Mouse (Mus musculus) brown adipose tissue, adult 24 weeks (tissue): Measurements from ENCODE around the gene Prox2. TPM values are rescaled to one million over a fixed set of nuclear protein-coding genes. Genes with fewer than 3 reads are reported as not detected.
A peak's percentile ranks its signal among the peaks of the same experiment; 100 is the strongest.
"Not testable (repeated sequence)": the region's sequence is repeated elsewhere in the genome, so short reads cannot be mapped to it uniquely, and the experiment has no call there.

Experiments
- H3K27ac ChIP-seq: fragments of 200-500 bp; replicated peaks from 2 replicates; pipeline ENCODE4 v1.5.1; 2012; ENCODE audit warnings: low read depth, mild to moderate bottlenecking, low read length
- H3K4me1 ChIP-seq: fragments of 200-500 bp; 2 replicates; pipeline ENCODE4 v1.6.1; 2012; ENCODE audit warnings: low read length, mixed read lengths; ENCODE audit not compliant: control insufficient read depth, insufficient read depth, insufficient read length
- H3K4me3 ChIP-seq: fragments of 200-500 bp; 2 replicates; pipeline ENCODE4 v1.5.1; 2012; ENCODE audit warnings: low read depth, mild to moderate bottlenecking, low read length, moderate library complexity; ENCODE audit not compliant: insufficient read depth
- polyA plus RNA-seq: library from polyadenylated mRNA; stranded (reverse); fragments of >200 nt; gene quantifications from 2 replicates; pipeline ENCODE4 v1.2.4, GENCODE M21; 2012; ENCODE audit not compliant: missing spikeins, insufficient read depth, insufficient read length

Prox2 gene
- 1.6 and 8.0 TPM in 2 replicates for polyA plus RNA-seq

DNA sequence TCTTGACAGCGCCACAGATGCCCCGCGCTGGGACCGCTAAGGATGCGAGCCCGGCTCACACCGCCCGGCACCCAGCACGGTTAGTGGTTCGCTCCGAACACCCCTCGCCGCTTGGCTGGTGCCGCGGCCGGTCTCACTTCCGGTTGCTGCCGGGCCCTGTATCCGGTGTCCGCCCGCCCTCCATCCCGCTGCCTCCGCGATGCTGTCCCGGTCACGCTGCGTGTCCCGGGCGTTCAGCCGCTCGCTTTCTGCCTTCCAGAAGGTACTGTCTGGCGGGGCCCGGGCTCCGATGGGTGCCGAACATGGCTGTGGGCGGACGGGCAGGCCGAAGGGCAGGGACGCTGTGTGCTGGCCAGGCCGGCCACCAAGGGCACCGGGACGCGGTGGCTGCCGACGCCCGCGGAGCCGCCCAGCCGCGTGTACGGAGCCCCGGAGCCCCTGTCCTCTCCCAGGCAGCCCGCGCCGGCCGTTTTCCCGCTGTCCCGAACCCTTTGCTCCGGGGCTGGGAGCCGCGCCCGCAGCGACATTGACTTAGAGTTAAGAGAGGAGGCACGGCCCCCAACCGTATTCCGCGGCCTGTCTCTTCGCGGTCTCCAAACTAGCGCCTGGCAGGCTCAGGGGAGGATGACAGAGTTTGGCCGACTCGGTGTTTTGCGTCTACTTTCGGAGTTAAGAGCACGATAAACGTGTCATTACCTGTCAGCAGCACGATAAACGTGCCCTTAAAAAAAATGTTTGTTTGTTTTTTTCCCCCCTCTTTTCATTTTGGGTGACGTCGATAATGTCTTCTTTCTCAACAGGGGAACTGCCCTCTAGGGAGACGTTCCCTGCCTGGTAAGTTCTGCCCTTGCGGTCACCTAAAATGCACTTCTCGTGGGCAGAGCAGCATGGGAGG is at the start of gene Prox2, which contains the start of gene Dlst:
Prox2 (minus strand) TSS at position 62 of the 895 bp plus-strand sequence.
Dlst (plus strand) TSS at position 136 of the 895 bp plus-strand sequence.
- peak within 1 kb of the TSS; percentile 97 for H3K27ac ChIP-seq
- H3K4me1 ChIP-seq: peaks cover 14% of the 10 kb centered on the region
- H3K4me3 ChIP-seq: peak within 1 kb of the TSS; percentile 95

DNA sequence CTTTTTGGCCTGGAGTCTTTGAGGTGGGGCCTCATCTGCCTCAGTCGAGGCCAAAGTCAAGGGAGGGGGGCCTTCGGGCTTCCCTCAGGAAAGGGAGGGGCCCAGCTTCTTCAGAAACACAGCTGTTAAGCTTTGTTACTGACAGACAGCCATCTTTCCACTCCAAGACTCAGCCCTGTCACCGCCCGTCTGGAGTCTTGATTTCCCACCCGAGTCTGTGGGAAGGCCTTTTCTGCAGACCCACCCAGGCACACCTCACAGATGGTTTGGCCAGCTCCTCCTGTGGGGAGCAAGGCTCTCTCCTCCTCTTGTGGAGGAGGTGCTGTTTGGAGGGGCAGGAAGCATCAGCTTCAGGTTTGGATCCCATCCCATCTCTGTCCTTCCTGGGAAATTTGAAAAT is 49.0 kb upstream of the Prox2 start:
- Histone ChIP-seq H3K27ac (0 out of 2 replicates have a peak overlapping the region, but pooled peaks have one; percentile 15), H3K4me1 (no peaks in the 10 kb centered on the region), H3K4me3 (no peak overlapping the region)

DNA sequence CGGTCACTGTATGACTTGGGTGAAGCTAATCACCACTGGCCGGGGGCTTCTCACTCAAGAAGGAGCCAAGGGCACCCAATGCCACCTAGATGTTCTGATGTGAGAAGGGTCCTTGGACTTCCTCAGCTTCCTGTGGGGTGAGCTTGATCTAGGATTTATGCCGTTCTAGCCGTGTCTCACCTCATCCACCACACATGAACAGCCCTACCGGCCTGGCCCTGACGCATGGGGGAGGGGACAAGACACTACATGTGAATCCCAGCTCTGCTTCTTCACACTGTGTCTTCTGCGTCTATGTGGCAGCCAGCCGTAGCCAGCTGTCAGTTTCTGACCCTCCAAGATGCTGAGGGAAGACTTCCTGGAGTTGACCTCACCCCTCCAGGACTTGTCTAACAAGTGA is 48.2 kb upstream of the Prox2 start:
- Histone ChIP-seq H3K27ac (no peak overlapping the region), H3K4me1 (no peaks in the 10 kb centered on the region), H3K4me3 (no peak overlapping the region)

DNA sequence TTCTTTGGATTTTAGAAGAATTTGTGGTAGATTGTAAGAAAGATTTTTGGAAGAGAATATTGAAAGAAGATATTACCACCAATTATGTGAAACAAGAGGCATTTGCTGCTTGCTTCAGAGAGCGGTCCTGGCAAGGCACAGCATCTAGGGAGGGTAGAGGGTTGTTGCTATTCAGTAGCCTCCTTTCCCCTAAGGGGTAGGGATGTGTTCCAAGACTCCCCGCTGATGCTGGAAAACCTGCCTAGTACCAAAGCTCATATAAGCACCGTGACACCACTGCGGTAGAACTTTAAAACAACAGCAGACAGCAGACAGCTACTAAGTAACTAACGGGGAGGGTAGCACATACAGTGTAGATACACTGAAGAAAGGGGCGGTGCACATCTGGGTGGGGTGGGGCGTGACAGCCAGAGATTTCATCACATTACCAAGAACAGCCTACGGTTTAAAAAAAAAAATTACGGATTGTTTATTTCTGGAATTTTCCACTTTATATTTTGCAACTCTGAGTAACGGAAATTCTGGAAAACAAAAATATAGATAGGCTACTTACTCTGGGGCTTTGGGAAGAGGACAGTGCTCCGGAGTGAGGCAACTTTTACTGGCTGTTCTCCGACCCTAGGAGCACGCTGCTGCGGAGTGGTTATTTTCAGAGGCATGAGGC is 47.4 kb upstream of the Prox2 start:
- no peak overlapping the region for H3K4me3 ChIP-seq
- no peak overlapping the region for H3K27ac ChIP-seq
- H3K4me1 ChIP-seq: no peaks in the 10 kb centered on the region

DNA sequence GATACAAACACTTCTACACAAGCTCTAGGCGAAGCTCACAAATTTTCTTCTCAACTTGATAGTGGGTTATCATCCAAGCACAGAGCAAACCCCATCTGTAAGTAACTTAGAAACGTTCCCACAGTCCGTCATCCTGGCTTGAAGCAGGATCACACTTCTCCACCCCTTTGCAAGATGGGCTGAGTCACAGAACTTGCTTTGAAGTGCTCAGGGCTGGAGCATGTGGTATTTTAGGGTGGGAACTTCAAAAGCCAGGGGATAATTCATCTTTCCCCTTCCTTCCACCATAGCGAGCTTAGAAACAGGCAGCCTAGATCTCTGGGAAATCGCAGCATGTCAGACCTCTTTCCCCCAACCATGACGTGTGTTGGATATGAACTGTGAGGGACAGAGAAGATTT is 45.8 kb upstream of the Prox2 start:
- no peaks in the 10 kb centered on the region; the same call in 1 of the 2 replicates for H3K4me1 ChIP-seq
- H3K4me3 ChIP-seq: no peak overlapping the region
- no peak overlapping the region for H3K27ac ChIP-seq

DNA sequence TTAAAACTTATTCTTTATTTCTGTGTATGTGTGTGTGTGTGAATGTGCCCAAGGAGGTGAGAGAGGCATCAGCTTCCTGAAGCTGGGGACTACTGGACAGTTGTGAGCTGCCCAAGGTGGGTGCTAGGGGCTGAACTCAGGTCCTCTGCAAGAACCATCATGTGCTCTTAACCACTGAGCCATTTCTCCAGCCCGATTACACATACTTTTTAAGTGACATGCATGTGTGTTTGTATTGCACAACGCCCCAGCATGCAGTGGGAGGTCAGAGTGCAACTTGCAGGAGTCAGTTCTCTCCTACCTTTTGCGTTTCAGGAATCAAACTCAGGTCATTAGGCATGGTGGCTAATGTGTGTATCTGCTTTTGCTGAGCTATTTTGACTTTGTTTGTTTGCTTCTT is 42.5 kb upstream of the Prox2 start:
- Histone ChIP-seq H3K4me1 (no peaks in the 10 kb centered on the region; the same call in 1 of the 2 replicates), H3K27ac (no peak overlapping the region), H3K4me3 (no peak overlapping the region)

DNA sequence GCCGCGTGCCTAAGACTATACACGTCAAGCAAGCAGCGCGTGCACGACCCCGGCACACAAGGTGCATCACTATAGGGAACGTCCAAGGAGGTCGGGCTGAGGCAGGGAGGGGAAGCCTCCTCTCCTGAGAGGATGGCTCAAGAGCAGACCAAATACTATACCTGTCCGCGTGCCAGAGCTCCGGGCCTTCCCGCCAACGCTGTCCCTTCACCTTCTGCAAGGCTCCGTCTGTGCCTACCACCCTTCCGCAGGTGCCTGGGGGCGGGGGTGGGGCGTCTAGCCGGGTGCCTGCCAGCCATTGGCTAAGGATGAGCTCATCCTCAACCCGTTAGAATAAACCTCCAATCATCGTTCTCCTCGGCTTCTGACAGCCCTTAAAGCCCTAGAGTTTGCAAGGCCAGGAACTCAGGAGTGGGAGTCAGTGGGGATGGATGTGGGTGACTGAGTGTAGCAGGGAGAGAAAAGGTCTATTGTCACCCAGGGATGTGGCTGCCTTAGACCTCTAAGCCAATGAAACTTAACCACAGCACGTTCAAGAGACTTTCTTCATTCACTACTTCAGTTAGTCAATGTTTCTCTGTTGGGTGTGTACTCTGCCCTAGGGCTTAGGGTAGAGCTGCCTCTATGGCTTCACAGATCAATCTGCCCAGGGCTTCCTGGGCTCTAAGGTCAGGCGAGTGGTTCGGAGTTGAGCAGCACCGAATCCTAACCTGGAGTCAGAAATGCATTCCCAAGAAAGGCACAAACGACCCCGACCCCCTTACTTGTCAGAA is 40.6 kb upstream of the Prox2 start, which contains the start of gene Rps6kl1:
Rps6kl1 (minus strand) TSS at position 263 of the 773 bp plus-strand sequence.
- Histone ChIP-seq H3K4me3 (peak within 1 kb of the TSS; percentile 62), H3K27ac (peak within 1 kb of the TSS; percentile 23)

DNA sequence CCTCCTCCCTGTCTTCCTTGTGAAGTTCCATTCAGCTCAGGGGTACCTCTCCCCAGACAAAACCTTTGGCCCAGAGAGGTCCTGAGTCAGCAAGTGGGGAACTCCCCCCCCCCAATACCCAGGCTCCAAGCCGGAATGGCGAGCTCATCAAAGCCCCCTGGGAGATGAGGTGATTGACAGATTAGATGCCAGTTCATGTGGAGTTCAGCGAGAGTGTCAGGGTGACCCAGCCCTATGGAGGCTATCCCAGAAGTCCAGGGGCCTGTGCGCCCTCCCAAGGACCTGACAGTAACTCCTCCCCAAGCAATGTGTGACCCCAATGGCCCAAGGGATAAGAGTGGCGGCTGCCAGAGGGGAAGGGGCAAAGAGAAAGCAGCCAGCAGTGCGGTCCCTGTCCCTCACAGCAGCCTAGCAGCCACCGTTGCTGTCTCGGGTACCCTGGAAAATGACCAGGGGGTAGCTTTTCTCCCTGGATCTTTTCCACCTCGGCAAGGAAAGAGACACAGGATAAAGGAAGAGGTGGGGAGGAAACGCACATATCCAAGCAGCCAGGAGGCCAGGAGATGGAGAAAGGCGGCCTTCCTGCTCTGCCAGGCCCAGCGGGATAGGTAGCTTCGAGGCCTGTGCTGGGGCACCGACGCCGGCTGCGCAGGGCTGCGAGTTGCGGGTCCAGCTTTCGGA is 39.9 kb upstream of the Prox2 start:
- no peaks in the 10 kb centered on the region; the same call in 1 of the 2 replicates for H3K4me1 ChIP-seq
- peak overlapping the region; percentile 62 for H3K4me3 ChIP-seq
- H3K27ac ChIP-seq: peak overlapping the region; percentile 23

More for the DNA sequence above, 40.6 kb upstream of the Prox2 start, which contains the start of gene Rps6kl1:
- H3K4me1 ChIP-seq: no peaks in the 10 kb centered on the region; the same call in 1 of the 2 replicates

DNA sequence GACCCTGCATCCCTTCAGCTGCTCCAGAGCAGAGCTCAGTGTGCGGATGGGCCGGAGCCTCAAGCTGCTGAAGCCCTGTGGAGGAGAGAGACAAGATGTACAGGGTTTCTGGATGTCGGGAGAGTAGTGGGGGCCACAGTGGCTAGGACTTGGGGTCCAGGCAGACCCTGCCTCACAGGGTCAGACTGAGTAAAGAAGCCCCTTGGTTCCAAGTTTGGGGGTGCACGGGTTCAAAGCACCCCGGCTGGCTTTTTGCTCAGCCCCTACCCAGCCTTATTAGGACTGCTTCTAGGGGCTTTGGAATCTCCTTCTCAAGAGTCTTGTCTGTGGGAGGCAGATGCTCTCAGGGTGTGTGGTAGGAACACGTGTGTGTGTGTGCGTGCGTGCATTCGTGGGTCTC is 36.3 kb upstream of the Prox2 start:
- no peaks in the 10 kb centered on the region for H3K4me1 ChIP-seq
- H3K4me3 ChIP-seq: no peak overlapping the region
- no peak overlapping the region for H3K27ac ChIP-seq

DNA sequence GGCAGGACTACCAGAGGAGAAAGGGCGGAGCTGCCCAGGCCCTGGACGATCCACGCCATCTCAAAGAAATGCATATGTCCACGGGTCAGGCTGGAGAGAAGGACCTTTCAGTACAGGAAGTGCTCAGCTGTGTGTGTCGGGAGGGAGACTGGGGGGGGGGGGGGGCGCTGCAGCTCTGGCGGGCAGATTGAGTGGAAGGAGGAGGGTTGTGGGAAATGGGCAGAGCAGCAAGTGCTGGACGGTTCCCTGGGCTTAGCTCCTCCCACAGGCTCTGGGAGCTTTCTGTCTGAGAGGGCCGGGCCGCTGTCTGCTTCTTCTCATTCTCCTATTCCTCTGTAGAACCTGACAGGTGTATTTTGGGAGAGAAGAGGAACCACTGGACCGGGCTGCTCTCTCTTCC is 35.8 kb upstream of the Prox2 start:
- no peak overlapping the region for H3K27ac ChIP-seq

DNA sequence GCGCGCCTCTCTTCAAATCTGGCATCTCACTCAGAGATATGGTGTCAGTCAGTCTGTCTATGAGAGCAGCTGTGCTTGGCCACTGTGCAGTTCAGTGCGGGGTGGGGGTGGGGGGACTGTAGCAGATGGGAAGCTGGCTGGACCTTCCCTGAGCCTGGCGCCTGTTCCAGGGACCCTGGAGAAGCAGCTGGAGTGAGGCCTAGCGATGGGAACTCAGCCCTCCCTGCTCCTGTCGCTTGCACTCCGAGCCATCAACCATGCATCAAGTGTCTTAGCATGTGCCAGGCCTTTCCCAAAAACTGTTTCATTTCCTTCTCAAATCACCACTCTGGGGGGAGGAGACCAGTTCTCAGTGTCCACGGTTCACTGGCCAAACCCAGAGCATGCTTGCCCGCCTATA is 35.1 kb upstream of the Prox2 start:
- Histone ChIP-seq H3K4me1 (no peaks in the 10 kb centered on the region), H3K27ac (no peak overlapping the region), H3K4me3 (no peak overlapping the region)

More for the DNA sequence above, 35.8 kb upstream of the Prox2 start:
- Histone ChIP-seq H3K4me3 (no peak overlapping the region), H3K4me1 (no peaks in the 10 kb centered on the region)

DNA sequence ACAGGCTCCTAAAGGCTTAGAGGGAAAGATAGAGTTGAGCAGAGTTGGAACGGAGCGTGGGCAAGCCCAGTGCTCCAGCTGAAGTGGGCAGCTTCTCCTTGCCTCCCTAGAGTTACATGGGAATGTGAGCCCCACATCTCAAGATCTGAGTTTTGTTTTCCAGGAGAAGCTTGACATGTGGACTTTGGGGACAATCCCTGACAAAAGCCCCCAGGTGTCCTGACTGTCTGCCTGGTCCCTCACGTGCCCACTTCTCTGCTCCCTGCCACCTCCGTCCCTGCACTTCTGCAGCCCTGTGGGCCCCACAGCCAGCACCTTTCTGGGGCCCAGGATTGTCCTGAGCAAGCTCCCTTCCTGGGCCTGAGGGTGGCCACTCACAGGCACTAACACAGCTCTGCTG is 34.3 kb upstream of the Prox2 start:
- H3K27ac ChIP-seq: no peak overlapping the region
- H3K4me1 ChIP-seq: no peaks in the 10 kb centered on the region
- no peak overlapping the region for H3K4me3 ChIP-seq

DNA sequence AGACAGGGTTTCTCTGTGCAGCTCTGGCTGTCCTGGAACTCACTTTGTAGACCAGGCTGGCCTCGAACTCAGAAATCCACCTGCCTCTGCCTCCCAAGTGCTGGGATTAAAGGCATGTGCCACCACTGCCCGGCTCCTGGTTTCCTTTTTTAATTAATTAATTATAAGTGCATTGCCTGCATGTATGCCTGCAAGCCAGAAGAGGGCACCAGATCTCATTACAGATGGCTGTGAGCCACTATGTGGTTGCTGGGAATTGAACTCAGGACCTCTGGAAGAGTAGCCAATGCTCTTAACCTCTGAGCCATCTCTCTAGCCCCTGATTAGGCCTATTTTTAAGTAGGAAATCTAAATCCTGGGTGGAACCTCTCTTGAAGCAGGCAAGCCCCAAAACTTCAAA is 33.7 kb upstream of the Prox2 start:
- not testable (repeated sequence) for H3K27ac ChIP-seq, H3K4me1 ChIP-seq, H3K4me3 ChIP-seq

DNA sequence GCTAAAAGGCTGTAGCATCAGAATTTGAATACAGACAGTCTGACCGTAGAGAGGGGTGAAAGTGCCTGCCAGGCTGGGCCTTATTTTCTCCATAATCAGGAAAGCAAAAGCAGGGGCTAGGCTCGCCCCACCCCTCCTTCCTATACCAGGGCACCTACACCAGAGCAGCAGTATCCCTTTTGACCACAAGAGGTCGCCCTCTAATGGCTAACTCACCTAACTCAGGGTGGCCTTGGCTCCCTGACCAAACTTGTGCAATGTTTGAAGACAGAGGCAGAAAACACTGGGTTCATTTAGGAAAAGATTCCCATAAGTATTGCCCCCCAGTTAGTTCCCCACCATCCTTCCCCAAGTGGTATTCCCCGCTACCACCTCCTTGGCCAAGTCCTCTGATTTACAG is 32.2 kb upstream of the Prox2 start:
- H3K4me3 ChIP-seq: no peak overlapping the region
- no peak overlapping the region for H3K27ac ChIP-seq
- H3K4me1 ChIP-seq: no peaks in the 10 kb centered on the region
